Mouse (Mus musculus) adipocyte (in vitro differentiated cells): Measurements from ENCODE around the gene Myo3b.
A peak's percentile ranks its signal among the peaks of the same experiment; 100 is the strongest.

ENCODE experiments used
- DNase-seq: peaks from one replicate; pipeline ENCODE4 v3.0.0-alpha.2; 2016; ENCODE audit warnings: low spot score

Myo3b gene

DNA sequence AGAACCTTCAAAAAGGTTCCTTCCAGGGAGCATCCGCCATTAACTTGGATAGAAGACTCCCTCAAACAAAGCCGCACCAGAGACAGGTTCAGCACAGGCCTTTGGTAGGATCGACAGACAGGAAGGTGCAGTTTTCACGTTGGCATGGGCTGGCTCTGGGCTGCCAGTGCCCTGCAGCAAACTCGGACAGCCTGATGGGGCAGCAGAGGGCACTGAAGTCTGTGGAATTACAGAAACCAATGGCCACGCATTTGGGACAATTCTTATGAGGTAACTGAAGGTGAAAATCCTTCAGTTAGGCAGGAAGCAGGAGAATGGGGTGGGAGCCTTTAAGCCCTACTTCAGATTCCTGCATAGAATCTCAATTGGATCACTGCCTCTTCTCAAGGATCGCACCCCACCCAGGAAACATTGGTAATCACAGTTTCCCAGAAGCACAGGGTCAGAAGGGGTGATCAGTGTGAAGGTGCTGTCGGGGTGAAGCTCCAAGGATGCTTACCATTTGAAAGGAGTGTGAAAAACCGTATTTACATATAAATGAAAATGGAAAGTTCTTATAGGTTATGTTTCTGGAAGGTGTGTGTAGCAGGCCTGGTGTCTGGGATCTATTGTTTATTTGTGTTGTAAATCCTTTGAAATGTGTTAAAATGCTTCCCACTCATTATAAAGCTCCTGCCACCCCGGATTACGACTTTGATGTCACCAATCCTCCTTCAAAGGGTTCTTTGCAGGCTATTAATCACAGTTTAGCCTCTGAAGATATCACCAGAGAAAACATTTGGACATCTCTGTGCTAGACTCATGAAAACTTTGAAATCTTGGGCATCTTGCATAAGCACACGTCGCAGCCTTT, 239.7 kb downstream of the Myo3b start:
- peak; percentile 44 for DNase-seq

DNA sequence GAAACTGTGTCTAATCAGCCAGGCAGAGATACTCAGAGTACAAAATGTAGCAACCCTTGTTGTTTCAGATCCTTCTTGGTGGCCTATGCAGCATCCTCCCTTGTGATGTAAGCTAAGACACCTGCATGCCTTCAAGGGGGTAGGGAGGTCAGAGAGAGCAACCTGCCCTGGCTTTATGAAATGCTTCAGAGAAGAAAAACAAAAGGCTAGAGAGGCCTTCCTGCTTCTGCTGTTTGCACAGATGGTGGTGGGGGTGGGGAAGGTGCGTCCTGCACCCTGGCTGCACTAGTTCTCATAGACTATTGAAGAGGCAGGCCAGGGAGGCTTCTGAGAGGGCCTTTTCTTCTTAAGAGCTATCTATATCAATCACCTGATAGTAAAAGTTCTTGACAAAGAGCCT, 245.2 kb downstream of the Myo3b start:
- DNase-seq = no peak

DNA sequence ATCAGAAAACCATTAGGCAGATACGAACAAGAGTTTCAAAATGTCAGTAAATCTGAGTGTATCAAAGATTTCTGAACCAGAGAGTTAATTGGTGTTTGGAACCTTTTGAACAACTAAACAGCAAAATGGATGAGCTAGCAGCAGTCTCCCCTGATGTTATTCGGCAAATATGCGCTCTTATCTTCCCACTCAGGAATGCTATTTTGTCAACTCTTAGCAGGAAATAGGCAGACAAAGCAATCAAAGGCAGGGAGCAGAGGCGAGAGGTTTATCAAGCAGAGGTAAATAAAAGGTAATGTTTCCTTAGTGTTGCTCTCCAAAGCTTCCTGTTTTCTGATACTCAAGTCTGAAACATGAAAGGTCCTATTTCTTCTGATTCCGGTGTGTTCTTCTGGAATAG, 252.1 kb downstream of the Myo3b start:
- DNase-seq = no peak

DNA sequence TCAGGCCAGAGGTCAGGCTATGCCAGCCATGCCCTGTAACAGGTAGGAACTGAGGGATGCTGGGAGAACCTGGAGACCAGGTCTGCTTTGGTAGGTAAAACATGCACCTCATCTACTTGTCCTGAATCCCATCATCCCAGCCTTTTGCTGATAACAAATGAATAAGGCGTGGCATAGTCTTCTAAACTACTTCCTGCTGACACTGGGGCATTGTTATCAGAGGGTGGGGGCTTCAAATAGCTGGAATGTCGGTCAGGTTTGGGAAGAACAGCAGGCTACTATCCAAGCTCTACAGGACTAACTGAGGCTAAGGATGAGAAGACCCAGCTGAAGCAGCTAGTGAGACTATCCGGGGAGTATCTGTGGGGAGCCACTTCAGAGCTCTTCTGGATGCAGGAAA, 253.8 kb downstream of the Myo3b start:
- no peak for DNase-seq

DNA sequence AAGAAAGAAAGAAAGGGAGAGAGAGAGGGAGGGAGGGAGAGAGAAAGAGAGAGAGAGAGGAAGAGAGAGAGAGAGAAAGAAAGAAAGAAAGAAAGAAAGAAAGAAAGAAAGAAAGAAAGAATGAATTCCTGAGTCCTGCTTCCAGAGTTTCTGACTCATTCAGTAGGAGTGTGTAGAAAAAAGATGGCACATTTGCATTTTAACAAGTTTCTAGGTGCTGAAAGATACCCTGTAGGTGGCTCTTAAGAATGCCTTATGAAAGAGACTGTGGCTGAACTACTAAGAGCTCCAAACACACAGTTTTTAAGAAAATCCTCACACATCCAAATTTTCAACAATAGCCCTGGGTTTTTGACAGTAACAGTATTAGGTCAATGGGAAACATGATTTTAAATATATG, 264.0 kb downstream of the Myo3b start:
- no peak for DNase-seq

DNA sequence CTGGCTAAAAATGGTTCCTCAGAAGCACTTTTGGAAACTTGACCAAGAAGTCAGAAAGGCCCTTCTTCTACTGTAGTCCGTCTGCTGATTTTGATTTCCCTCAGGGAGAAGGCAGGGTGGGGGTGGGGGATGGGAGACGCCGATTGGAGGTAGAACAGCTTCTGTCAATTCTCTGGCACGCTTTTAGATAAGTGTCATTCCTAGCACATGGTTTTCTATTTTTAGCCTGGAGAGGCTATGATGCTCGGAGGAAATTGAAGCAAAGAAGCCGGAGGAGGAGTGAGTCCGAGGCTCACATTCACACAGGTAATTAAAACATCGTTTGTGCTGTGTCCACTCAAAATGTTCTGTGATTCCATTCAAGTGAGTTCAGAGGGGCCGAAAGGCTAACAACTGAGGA, 276.2 kb downstream of the Myo3b start:
- no peak for DNase-seq

DNA sequence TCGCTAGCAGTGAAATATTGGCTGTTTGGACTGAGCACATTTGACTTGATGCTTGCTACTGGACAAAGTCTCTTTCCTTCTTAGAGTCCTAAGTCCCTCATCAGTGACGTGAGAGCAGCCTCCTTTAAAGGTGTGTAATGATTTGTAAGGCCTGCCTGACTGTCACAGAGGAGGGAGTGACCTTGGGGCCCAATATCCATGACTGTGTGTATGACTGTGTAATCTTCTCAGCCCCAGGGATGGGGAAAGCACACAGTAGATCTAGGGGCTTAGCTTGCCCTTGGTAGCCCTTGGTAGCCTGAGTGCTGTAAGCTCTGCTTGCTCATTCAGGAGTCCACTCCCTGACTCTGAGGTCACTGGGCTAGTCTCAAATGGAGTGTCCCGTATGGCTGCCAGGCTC, 276.8 kb downstream of the Myo3b start:
- DNase-seq = no peak

DNA sequence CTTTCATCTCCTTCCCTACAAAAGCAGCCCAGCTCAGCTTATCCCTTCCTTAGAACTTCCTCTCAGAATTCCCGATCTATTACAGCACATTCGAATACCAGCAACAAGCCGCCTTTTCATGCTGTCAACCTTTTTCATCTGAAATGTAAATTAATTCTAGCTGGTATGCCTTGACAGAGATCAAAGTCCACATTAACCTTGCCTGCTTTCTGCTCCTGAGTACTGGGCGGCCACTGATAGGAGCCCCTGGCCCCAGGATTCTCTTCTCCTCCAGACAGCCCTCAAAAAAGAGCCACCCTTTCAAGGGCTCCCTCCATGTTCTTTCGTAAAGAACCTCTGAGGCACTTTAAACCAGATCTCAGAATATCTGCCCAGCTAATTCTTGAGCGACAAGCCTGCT, 278.9 kb downstream of the Myo3b start:
- DNase-seq = no peak

DNA sequence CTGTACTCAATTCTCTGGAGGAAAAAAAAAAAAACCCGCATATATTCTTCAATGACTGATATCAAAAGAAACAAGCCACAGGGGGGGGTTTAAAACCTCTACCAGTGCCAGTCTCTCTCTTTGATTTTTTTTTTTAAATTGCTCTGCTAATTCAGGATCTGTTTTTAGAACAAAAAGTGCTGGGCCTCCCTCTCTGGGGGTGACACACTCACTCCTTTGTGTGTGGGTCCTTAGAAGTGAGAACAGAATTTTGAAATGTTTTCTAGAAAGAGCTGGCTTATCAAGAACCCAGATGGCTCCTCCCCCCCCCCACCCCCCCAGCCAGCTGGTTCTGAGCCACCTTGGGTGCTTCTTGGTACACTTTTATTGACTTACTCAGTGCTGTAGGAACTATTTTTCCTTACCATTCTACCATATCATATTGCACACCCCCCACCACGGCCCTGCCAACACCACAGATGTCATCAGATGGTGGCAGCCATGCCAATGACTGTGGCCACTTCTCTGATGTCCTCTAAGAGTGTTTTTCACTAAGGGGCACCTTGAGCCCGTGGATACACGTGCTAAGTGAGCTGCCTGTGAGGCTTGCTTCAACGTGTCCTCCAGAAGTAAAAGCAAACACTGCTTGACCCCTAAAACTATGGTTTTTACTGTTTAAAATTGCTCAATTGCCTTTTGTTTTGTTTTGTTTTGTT, 280.1 kb downstream of the Myo3b start:
- no peak for DNase-seq

DNA sequence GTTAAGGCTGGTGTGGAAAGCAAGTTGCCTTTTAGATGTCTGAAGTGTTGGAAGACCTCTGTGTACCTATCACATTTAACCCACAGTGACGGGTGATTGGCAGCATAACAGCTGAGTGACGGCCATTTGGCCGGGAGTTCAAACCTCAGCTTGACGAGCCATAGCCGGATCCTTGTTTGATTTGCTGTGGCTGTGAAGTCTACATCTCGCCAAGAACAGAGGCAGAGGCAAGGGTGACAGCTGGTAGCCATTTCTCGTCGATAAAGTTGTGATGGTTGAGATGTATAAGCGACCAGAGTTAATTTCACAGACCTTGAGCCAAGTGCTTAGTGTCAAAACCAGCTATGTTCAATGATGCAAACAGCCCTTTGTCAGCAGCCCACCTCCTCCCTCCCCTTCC, 283.8 kb downstream of the Myo3b start:
- no peak for DNase-seq

DNA sequence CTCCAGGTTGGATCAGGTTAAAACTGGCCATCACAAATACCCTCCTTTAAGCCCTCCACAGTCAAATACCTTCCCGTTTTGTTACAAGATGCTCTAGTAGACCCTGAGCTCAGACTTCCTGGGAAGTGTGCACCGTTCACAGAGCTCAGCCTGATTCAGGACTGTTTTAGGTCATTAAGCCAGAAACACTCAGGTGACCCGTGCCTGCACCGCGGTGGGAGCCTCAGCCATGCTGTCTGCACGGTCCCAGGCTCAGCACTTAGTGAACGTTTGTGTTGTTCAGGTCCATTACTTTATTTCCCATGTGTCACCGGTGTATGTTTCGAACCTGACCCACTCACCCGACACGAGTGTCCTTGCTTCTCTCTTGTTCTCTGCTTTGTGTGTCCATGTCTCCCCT, 288.7 kb downstream of the Myo3b start:
- no peak for DNase-seq

DNA sequence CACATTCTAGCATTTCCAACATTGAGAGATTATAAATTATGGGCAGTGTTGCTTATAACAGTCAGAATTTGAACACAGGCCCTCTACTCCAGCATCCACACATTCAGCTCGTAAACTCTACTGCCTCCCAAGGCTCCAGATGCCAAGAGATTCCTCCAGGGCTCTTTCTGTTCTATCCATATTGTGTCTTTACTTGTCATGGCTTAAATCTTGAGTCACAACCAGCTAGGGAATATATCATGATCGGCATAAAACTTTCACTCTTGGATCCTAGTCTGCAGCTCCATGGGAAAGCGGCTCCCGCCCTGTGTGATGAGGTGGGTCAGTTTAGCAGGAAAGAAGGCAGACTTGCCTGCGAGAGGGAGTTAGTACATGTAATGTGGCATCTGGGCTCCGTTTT, 294.0 kb downstream of the Myo3b start:
- no peak for DNase-seq

DNA sequence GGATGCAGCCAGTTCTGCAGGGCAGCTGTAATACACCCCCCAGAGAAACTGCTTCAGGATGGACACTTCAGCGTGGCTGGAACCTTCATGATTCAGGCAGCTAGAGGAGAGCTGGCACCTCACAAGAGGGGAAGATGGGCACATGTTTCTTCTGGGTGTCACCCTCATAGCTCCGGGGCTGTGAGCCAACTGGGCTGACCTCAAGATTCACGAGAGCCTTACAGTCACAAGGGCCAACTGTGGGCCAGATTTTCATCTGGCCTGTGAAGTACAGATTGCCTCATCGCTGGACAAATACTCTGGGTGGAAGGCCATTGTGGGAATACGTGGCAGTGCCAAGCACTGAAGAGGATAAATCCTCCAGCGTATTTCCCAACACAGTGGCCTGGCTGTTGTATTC, 294.6 kb downstream of the Myo3b start:
- peak; percentile 95 for DNase-seq

DNA sequence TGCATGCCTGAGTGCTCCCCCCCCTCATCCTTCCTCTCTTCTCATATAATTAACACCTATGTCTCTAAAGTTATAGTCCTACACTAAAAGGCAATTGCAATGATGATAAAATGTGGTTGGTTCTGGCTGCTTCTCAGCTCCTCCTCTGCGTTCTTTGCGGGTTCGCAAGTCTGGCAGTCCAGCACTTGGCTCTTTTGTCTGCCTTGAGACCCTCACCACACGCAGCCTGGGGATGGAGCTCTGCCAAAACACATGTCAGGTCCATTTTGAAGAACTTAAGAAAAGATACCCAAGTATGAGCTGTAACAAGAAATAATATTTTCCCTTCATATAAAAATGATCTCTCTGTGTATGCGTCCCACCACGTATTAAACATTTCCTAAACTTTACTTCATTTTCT, 297.6 kb downstream of the Myo3b start:
- DNase-seq = no peak

DNA sequence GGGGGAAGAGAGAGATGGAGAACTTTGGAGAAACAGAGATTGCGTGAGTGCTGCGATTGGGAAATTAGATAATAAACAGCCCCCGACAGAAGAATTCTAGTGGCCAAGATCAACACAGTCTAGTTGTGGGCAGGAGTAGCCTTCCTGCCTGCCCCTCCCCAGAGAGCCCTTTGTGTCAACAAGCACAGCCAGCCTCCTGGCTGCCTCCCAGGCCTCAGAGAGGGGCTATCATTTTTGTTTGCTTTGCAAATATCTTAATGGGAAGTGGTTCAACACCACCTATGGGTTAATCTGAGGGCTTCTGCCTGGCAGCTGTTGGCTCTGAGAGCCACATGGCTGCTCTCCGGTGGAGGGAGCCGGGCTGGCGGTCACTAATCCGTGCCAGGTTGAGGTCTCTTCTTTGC, 298.3 kb downstream of the Myo3b start:
- DNase-seq = peak; percentile 36

DNA sequence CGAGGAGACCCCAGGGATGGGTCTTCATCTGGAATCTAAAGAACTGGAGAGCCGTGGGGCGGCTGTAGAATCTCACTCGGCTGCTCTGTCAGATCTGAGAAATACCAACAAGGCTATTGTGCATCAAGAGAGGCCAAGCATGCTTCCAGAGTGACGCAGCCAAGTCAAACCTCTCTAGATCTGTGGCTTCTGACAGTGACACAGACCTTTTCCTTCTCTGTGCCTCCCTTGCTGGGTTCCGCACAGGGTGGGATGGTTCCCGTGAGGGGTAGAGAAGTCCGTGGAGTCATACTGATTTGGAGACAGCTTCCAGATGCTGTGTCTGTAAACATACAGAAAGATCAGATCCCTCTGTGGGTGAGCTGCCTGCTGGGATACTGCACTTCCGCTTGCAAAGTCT, 298.9 kb downstream of the Myo3b start:
- DNase-seq = no peak

DNA sequence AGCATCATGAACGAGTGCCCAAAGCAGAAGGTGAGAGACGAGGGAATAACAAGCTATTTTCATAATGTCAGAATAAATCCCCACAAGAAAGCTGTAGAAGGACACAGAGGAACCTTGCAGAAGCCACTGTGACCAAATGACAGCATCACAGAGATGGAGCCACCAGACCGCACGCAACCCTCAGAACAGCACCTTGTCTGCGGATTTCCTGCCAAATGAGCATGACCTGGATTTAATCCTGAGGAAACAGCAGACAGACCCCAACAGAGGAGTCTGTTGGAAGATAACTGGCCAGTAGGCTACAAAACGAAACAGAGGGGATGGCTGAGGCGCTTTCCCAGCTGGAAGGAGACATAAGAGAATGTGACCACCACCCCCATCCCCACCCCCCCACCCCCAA, 300.1 kb downstream of the Myo3b start:
- DNase-seq = no peak

DNA sequence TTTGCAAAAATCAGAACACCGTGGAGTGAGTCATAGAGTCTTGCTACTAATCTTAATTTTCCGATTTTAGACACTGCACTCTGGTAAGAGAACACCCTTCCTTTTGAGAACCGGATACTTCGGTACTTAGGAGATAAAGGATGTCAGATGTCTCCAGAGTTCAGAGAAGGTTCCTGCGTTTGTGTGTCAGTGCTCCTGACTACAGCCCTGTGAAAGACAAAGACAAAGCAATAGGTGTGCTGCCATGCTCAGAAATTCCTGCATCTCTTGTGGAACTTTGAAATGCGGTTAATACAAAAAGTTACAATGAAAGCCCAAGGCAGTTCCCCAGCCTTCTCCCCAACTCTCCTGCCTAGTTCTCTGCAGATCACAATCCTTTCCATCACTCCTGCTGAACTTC, 300.6 kb downstream of the Myo3b start:
- no peak for DNase-seq

DNA sequence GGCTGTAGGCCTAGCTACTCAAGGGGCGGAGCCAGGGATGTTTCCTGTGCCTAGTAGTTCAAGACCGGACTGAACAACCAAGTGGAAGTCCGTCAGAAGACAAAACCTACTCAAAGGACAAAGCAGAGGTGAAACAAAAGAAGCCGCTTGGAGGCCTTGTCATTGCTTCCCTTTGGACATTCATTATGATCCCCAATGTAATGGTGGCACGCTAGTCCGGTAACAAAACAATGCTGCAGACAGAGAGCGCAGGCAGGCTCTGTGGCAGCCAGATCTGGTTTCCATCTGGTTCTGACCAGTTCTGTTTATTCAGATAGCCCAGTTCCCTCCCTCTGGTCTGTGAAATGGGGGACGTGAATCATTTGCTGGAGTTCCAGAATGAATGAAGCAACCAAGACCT, 301.3 kb downstream of the Myo3b start:
- DNase-seq = no peak

DNA sequence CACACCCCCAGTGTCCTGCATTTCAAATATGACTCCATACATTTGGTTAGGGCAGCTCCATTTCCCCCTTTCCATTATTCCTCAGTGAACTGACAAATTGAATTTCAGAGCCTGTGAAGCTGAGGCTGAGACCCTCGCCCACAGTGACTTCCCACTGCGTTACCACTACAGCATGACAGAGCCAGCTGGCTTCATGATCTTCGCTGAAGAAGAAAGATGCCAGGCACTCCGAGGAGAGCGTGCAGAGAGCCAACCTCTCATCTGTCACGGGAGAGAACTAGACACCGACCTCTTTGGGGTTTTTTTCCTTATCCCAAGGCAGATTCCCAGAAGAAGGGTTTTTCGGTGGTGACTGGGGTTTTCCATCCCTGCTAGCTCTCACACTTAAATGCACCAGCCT, 306.2 kb downstream of the Myo3b start:
- no peak for DNase-seq

DNA sequence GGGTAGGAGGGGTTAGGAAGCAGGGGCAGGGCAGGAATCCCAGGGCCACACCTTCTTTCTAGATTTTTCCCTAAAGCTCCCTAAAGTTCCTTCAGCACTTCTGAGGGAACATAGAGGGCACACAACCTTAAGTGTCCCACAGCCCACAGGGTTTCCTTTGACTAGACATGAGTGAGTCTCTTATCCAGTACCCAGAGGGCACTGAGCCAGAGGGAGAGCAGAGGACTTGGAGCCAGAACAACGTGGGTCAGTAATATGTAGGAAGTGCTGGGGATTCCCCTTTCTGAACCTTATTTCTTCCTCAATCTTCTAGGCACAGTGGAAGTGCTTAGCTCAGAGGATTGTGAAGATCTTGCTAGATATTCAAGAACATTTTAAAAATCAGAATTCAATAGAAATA, 308.6 kb downstream of the Myo3b start:
- no peak for DNase-seq

DNA sequence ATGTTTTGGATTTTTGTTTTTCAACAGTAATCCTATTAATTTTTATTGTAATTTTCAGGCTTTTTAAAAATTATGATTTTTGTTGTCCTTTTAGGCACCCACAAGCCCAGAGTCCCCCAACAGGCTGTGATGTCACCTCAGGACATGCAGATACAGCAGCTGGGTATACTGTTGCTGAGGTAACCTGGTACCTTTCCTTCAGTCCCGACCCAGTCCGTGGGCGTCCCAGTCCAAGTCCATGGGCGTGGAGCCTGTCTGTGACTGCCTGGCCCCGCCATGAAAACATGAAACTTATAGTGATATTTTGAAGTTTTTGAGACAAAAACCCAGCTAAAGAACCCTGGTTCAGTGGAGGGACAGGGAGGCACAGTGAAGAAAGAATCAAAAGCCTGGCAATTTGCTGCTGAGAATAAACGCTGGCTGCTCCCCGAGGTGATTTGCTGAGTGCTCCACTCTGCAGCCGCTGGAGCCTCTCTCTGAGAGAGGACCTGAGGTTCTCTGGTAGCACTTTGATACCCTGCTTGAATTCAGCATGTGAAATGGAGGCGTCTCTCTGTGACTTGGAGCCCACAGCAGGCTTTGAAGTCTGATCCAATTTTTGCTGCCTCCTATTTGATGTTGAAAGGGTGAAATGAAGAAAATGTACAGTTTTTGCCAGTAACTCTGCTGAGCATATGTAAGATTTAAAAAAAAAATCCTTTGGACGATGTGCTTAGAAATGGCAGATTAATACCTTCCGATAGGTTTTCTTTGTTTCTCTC, 310.0 kb downstream of the Myo3b start:
- no peak for DNase-seq
